10 mouse cellular contexts compared by ENCODE assay signal in genomic region chr15:10598259-10599225, GRCm38 (mm10). TPM values are rescaled to one million over a fixed set of nuclear protein-coding genes. Genes with fewer than 3 reads are reported as not detected.
A peak's percentile ranks its signal among the peaks of the same experiment; 100 is the strongest.
DNase-seq lines count a peak whose midpoint lies in the region; ATAC-seq and TF ChIP-seq lines count a peak whose summit lies in the region.
"Had no signal": no experiment of that assay in that cellular context is flagged by ENCODE, and none has a peak within 500 bp of the region (broad histone marks: within the 10 kb centered on the region; RNA-seq: fewer than 3 reads in every experiment).

No protein-coding gene starts in this region.

- H3K36me3 ChIP-seq in stomach, postnatal 0 days (ENCODE audit: control insufficient read depth, insufficient read depth, low read length): no peaks in the 10 kb centered on the region
- H3K36me3 ChIP-seq: G1E had no signal

- no peak for TF ChIP-seq EP300 in stomach, postnatal 0 days (optimal IDR thresholded peaks at IDR 0.05)

- peak overlapping the region; percentile 15; the same call in 1 of the 2 replicates for H3K4me2 ChIP-seq in stomach, postnatal 0 days (replicated peaks; ENCODE audit: low read depth)

- peaks cover 7% of the 10 kb centered on the region for H3K4me1 ChIP-seq in lung, adult 2 months (ENCODE audit: control insufficient read depth, insufficient read depth, low read length)
- no peaks in the 10 kb centered on the region for H3K4me1 ChIP-seq in stomach, postnatal 0 days (replicated peaks; ENCODE audit: control insufficient read depth, insufficient read depth)

- 58% methylated on average over 16 of the region's 16 CpGs for WGBS in lung, adult 2 months
- WGBS in stomach, postnatal 0 days: 56% methylated on average over 16 of the region's 16 CpGs

- no peak for TF ChIP-seq POLR2A in lung, adult 2 months (IDR thresholded peaks at IDR 0.05; ENCODE audit: borderline replicate concordance, extremely low read depth, low read depth, low read length)

- peak; percentile 26 to 34 for DNase-seq in lung, adult 18-20 months
- no peak for DNase-seq in lung, adult 2 months
- peak; percentile 52 to 63 for DNase-seq in kidney, postnatal 4 days
- no peak for DNase-seq in stomach, postnatal 0 days (ENCODE audit: low spot score)
- DNase-seq in thymus, adult 18-20 months: no peak
- no peak for DNase-seq in adrenal gland, postnatal 25 days
- no peak for DNase-seq in T-cell, adult 2 months (ENCODE audit: low spot score)

- no peaks in the 10 kb centered on the region for H3K27me3 ChIP-seq in stomach, postnatal 0 days (ENCODE audit: control insufficient read depth, insufficient read depth, low read length)

- H3K9ac ChIP-seq in stomach, postnatal 0 days (ENCODE audit: low read length): no peak overlapping the region
- H3K9ac ChIP-seq: liver, embryonic 14.5 days had no signal

- 0 out of 2 replicates have a peak, but pooled peaks have one; percentile 10 for ATAC-seq in granulocyte monocyte progenitor cell, adult 5-6 weeks (replicated peaks; ENCODE audit: poor library complexity, severe bottlenecking)
- ATAC-seq in stomach, postnatal 0 days (ENCODE audit: low FRiP score, low TSS enrichment): 0 out of 2 replicates have a peak, but pooled peaks have one; percentile 38

- TF ChIP-seq CTCF in lung, adult 2 months (IDR thresholded peaks at IDR 0.05; ENCODE audit: insufficient read depth, low read length): no peak
- no peak for TF ChIP-seq CTCF in stomach, postnatal 0 days (IDR thresholded peaks at IDR 0.05; ENCODE audit: low read depth)

- H3K27ac ChIP-seq in stomach, postnatal 0 days (replicated peaks): no peak overlapping the region
- H3K27ac ChIP-seq: liver, embryonic 14.5 days had no signal

- H3K9me3 ChIP-seq in stomach, postnatal 0 days (ENCODE audit: control insufficient read depth, low read length): no peaks in the 10 kb centered on the region
- H3K9me3 ChIP-seq: G1E had no signal

- no peak overlapping the region for H3K4me3 ChIP-seq in lung, adult 2 months (replicated peaks; ENCODE audit: extremely low read depth, low read depth, low read length)
- no peak overlapping the region for H3K4me3 ChIP-seq in stomach, postnatal 0 days (ENCODE audit: low read depth, low read length)

RNA-seq across cellular contexts. Expression of gene Ttc23l, which starts 40.1 kb away (rescaled TPM):
- not detected in 2 replicates for polyA plus RNA-seq in lung, adult 2 months (2012; rRNA removed)
- total RNA-seq in granulocyte monocyte progenitor cell, adult 5-6 weeks (2014; fragmentation: Nextera tagmentation): not detected in 2 replicates
- total RNA-seq in granulocyte monocyte progenitor cell, adult 5-6 weeks (2017): not detected in 2 replicates
- not detected in 2 replicates for polyA plus RNA-seq in stomach, postnatal 0 days (2015; fragmentation: Nextera tagmentation; extraction: Ambion mirVana)
- not detected in 2 replicates for total RNA-seq in adrenal gland, postnatal 25 days (2021)
- total RNA-seq: G1E had no signal
- polyA plus RNA-seq: G1E; liver, embryonic 14.5 days had no signal

Comparison
In these comparisons a context has a peak if more than half of its experiments do, and no peak if none do; other contexts are left out.
1. DNase-seq: peak in lung, adult 18-20 months (2 of 2) and kidney, postnatal 4 days (2 of 2); none in lung, adult 2 months (single experiment), stomach, postnatal 0 days (single experiment), thymus, adult 18-20 months (0 of 2), adrenal gland, postnatal 25 days (single experiment) and T-cell, adult 2 months (single experiment).